Mouse (Mus musculus) heart, embryonic 12.5 days (tissue): ENCODE data around the gene Cdc42se2. TPM values are rescaled to one million over a fixed set of nuclear protein-coding genes. Genes with fewer than 3 reads are reported as not detected.

Experiments used
- ATAC-seq: fragments of 200-750 bp; cut with Nextera tagmentation; 2 replicates; pipeline ENCODE4 v1.8.0; 2017; ENCODE audit warnings: moderate TSS enrichment, moderate library complexity; ENCODE audit not compliant: insufficient number of reproducible peaks, low FRiP score
- H3K27ac ChIP-seq: fragments of 300-500 bp; sonication (generic); 2 replicates; pipeline ENCODE4 v1.5.1; 2016; ENCODE audit warnings: mild to moderate bottlenecking, moderate library complexity; ENCODE audit not compliant: poor library complexity, severe bottlenecking
- H3K27me3 ChIP-seq: fragments of 300-500 bp; sonication (generic); replicated peaks from 2 replicates; pipeline ENCODE4 v1.6.1; 2016; ENCODE audit warnings: mild to moderate bottlenecking, moderate library complexity
- H3K36me3 ChIP-seq: fragments of 300-500 bp; sonication (generic); 2 replicates; pipeline ENCODE4 v1.6.1; 2016; ENCODE audit warnings: mild to moderate bottlenecking, moderate library complexity
- H3K4me1 ChIP-seq: fragments of 300-500 bp; sonication (generic); replicated peaks from 2 replicates; pipeline ENCODE4 v1.6.1; 2016; ENCODE audit warnings: mild to moderate bottlenecking
- H3K4me2 ChIP-seq: fragments of 300-500 bp; sonication (generic); 2 replicates; pipeline ENCODE4 v1.6.1; 2016; ENCODE audit warnings: mild to moderate bottlenecking, moderate library complexity
- H3K4me3 ChIP-seq: fragments of 300-500 bp; sonication (generic); 2 replicates; pipeline ENCODE4 v1.5.1; 2016; ENCODE audit warnings: mild to moderate bottlenecking
- H3K9ac ChIP-seq: fragments of 300-500 bp; sonication (generic); 2 replicates; pipeline ENCODE4 v1.6.1; 2016; ENCODE audit warnings: mild to moderate bottlenecking, moderate library complexity
- H3K9me3 ChIP-seq: fragments of 300-500 bp; sonication (generic); replicated peaks from 2 replicates; pipeline ENCODE4 v1.6.1; 2016; ENCODE audit warnings: mild to moderate bottlenecking, moderate library complexity
- WGBS: fragments of 180-500 bp; shearing (Covaris S2); methylation state at CpG from one replicate; pipeline ENCODE4 v1.1.7; 2016; 5-methylcytosine and 5-hydroxymethylcytosine counted together
- polyA plus RNA-seq: library from polyadenylated mRNA; unstranded; fragments of >200 nt; fragmentation: Nextera tagmentation; extraction: Ambion mirVana; gene quantifications from 2 replicates; pipeline ENCODE4 v1.2.1, GENCODE M21; 2016

The Cdc42se2 gene
- polyA plus RNA-seq, 1 experiment from 2014 or later: 68.9 TPM

GRCm38 (mm10) chr11:54684831-54685230 lies 102.6 kb downstream of the Cdc42se2 start:
- Histone ChIP-seq H3K27me3 (no peaks in the 10 kb centered on the region), H3K4me1 (no peaks in the 10 kb centered on the region), H3K4me3 (no peak overlapping the region), H3K27ac (no peak overlapping the region), H3K9me3 (no peaks in the 10 kb centered on the region), H3K9ac (no peak overlapping the region), H3K36me3 (peaks cover 48% of the 10 kb centered on the region), H3K4me2 (no peak overlapping the region)
- no peak for ATAC-seq
- 80% methylated on average over 2 of the region's 2 CpGs for WGBS

GRCm38 (mm10) chr11:54679141-54679540 lies 108.3 kb downstream of the Cdc42se2 start:
- no peak overlapping the region for H3K27ac ChIP-seq
- no peak overlapping the region for H3K4me3 ChIP-seq
- no peak for ATAC-seq
- no peaks in the 10 kb centered on the region for H3K27me3 ChIP-seq
- H3K9me3 ChIP-seq: no peaks in the 10 kb centered on the region
- no peak overlapping the region for H3K4me2 ChIP-seq
- peaks cover 50% of the 10 kb centered on the region for H3K36me3 ChIP-seq
- H3K9ac ChIP-seq: no peak overlapping the region
- WGBS: 92% methylated on average over 2 of the region's 2 CpGs
- H3K4me1 ChIP-seq: no peaks in the 10 kb centered on the region

DNA sequence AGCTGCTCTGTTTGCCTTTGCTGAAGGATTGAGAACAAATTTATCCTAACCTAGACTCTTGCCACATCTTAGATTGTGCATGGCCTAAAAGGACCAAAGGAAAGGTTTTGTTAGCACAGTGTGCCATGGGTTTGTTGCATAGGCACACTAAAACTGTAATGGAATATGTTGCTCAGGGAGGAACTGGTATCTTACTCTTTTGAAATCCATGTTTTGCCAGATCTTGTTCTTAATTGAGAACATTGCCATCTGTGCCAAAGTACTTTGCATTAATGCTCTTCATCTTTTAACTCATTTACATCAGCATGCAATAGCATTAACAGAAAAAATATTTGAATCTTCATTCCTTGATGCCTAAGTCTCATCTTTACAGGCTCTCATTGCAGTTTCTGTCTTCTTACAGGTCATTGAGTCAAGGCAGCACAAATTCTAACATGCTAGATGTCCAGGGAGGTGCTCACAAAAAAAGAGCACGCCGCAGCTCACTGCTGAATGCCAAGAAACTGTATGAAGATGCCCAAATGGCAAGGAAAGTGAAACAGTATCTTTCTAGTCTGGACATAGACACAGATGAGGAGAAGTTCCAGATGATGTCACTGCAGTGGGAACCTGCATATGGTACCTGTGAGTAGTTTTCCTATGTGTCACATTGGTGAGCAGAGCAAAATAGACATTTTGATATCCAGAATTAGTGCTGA lies 111.5 kb downstream of the Cdc42se2 start:
- Histone ChIP-seq H3K27me3 (no peaks in the 10 kb centered on the region), H3K4me3 (no peak overlapping the region), H3K4me2 (no peak overlapping the region), H3K9ac (no peak overlapping the region), H3K4me1 (no peaks in the 10 kb centered on the region), H3K36me3 (peaks cover 42% of the 10 kb centered on the region), H3K9me3 (no peaks in the 10 kb centered on the region), H3K27ac (no peak overlapping the region)
- WGBS: 93% methylated on average over 2 of the region's 2 CpGs
- no peak for ATAC-seq

DNA sequence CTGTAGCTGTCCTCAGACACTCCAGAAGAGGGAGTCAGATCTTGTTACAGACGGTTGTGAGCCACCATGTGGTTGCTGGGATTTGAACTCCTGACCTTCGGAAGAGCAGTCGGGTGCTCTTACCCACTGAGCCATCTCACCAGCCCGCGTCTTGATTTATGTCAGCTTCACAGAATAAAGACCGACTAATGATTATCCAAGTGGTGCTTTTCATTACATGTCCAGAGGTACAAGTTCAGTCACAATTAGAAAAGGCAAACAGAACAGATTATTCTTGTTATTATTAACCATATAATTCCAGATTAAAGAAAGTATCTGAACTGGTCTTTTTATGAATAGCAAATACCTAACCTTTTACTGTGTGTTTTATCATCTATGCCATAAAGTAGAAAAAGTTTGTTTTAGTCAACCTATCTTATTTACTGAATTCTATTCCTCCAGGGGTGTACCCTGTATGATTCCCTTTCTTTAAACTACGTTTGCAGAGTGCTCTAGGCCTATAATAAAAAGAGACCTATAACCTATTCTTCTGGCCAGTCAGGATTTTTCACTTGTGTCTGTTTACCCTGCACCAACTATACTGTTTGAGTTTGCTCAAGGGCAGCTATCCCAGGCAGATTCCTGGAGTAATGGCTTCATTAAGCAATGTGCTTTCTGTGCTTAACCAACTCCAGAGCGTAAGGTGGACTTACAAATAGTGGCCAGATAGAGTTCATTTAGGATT lies 113.7 kb downstream of the Cdc42se2 start:
- no peak overlapping the region for H3K9ac ChIP-seq
- no peak overlapping the region for H3K4me3 ChIP-seq
- no peaks in the 10 kb centered on the region for H3K27me3 ChIP-seq
- no peaks in the 10 kb centered on the region for H3K4me1 ChIP-seq
- H3K4me2 ChIP-seq: no peak overlapping the region
- peaks cover 27% of the 10 kb centered on the region for H3K36me3 ChIP-seq
- no peak for ATAC-seq
- WGBS: 88% methylated on average over 8 of the region's 8 CpGs
- H3K9me3 ChIP-seq: no peaks in the 10 kb centered on the region
- no peak overlapping the region for H3K27ac ChIP-seq

Other genes starting within 250 kb of the Cdc42se2 start
- gene Lyrm7, start 73.2 kb upstream of the Cdc42se2 start, polyA plus RNA-seq: 14.5 and 20.1 TPM in 2 replicates
- 743 and 765 TPM in 2 replicates for gene Hint1, start 78.7 kb upstream of the Cdc42se2 start, polyA plus RNA-seq
- 1,404 and 1,433 TPM in 2 replicates for gene Gpx3, start 114.8 kb upstream of the Cdc42se2 start, polyA plus RNA-seq
- gene Tnip1, start 175.2 kb upstream of the Cdc42se2 start, polyA plus RNA-seq: 23.1 and 23.6 TPM in 2 replicates
- gene Anxa6, start 245.8 kb upstream of the Cdc42se2 start, polyA plus RNA-seq: 335 and 339 TPM in 2 replicates